Mouse (Mus musculus): ENCODE data around the gene Tmem177.

Tmem177 gene

DNA sequence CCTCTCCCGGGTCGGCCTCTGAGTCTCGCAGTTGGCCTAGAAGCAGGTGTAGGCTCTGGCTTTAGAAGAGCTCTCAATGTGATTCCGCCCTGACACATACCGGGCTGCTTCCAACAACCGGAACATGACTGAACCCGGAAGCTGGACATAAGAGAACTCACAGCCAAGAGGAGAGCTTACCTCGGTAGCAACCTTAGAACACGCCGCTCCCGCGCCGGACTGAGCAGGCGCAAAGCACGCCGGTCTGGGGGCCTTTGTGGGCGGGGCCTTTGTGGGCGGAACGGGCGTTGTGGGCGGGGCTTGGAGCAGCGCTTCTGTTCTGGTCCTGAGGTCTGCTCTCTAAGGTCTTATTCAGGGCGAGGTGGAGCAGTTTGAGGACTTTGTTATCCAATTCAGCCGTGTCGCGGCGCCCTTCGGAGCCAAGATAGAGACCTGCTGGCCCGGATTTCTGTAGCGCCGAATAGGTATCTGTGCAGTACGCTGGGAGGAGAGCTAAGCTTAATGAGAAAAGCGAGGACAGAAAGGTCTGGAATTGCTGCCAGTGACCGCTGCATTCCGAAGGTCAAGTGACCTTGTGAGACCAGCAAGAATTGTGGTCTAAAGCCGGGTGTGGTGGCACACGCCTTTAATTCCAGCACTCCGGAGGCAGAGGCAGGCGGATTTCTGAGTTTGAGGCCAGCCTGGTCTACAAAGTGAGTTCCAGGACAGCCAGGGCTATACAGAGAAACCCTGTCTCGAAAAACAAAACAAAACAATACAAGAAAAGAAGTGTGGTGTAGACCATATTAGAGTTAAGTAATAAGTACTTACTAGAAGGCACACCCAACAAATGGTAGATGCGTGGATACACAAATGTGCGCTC lies at the start of gene Tmem177:
Gene Tmem177 (minus strand): TSS at position 256 of the 862 bp plus-strand sequence.
- DNase-seq (ENCODE audit: low spot score), result peak; percentile 87

DNA sequence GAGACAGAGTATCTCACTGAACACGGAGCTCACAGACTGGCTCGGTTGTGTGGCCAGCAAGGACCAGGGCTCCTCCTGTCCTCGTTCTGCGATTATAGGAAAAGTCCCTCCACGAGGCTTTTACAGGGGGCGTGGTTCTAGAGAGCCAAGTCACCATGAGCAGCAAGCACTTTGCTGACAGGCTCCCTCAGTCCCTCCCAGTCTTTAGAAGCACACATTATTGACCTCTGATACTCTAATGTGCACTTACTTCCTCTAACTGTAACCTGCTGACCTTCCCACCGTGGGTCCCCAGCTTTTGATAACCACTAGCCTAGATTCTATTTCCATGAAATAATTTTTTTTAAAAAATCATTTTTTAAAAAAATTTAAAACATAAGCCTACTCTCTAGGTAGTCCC lies 46.9 kb upstream of the Tmem177 start:
- DNase-seq (ENCODE audit: low spot score), result no peak

DNA sequence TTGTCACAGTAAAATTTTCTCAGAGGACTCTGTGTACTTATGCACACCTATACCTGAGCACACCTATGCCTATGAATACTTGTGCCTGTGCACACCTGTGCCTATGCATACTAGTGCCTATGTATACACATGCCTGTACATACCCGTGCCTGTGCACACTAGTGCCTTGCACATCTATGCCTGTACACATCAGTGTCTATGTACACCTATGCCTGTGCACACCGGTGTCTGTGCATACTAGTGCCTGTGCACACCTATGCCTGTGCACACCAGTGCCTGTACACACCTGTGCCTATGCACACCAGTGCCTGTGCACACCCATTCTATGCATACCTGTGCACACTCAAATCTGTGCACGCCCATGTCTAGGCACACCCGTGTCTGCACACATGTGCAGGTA lies 46.5 kb upstream of the Tmem177 start:
- no peak for DNase-seq (ENCODE audit: low spot score)

DNA sequence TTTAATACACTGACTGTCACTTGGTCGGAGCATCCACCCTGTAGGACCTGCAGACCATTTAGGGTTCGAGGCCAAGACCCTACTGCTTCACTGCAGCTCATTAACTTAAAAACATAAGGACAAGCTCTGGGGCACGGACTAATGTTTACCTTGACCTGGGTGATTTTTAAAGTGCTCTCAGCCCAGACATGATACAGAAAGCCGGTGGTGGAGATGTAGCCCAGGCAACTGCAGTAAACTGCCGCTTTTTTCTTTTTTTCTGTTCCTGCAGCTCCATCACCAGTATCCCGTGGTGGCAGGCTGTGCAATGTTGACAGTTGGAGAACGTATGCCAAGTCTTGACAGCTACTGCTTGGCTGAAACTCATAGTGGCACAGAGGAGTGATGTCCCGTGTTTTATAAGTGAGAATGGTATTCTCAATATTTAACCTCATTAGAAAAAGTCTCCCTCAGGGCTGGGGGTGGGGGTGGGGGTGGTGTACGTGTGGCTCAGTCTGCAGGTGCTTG lies 44.8 kb upstream of the Tmem177 start:
- DNase-seq (ENCODE audit: low spot score), result peak; percentile 40

DNA sequence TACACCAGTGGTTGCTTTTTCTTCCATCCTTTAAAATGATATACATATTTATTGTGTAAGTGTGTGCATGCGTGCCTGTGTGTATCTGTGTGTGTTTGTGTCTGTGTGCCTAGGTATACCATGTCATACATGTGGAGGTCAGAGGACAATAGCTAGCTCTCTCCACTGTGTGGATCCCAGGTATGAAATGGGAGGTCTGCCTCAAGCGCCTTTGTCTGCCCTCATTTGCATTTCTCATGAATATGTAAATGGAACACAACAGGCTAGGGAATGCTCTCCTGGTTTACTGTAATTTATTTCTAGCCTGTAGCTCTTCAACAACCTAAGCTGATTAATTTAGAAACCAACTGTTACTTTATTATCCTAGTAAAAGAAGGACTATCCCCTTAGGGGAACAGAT lies 41.7 kb upstream of the Tmem177 start:
- DNase-seq (ENCODE audit: low spot score), result no peak

DNA sequence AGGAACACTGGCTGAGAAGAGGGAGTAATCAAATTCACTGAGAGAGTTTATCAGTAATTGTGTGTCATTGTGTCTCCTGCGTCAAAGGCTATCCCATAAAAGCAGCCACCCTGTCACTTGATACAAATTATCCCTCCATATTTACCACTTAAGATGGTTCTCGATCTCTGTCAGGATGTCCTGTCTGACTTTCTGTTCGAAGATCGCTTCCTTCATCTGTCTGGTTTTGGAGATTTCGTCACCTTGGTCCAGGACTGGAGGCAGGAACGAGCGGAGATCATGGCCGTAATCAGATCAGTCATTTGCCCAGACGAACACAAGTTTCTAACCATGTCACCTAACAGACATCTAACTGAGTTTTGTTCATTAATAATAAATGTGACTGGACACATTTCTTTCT lies 40.4 kb upstream of the Tmem177 start:
- no peak for DNase-seq (ENCODE audit: low spot score)

DNA sequence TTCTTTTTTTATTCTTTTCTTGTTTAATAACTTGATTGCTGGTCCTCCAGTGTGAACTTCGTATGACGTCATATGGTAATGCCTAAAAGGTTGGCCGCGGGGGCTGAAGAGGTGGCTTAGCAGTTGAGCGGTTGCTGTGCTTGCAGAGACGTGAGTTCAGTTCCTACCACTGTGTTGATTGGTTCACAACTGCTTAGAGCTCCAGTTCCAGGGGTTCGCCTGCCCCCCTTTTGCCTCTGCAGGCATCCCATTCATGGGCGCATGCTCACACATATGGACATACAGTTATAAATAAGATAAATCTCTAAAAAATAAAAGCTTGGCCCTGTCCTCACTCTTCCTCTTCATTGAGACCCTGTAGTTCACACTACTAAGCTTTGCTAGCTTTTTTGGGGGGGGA lies 37.1 kb upstream of the Tmem177 start:
- DNase-seq (ENCODE audit: low spot score), result no peak

DNA sequence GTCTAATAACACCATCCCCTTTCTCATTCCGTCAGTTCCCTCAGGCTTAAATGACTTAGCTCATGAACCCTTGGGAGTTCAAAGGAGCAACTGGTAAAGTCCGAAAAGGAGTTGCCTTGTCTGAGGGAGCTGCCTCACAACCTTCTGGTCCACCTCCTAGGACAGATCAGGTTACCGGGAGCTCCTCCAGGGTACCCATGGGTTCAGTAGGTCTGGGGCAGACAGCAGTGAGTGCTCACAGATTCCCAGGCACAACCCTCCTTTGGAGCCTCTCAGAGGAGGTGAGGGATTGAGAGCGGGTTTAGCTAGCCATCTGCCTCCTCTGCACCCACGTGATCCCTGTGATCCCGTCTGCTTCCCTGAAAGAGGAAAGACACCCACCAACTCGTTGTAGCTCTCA lies 23.9 kb upstream of the Tmem177 start:
- no peak for DNase-seq (ENCODE audit: low spot score)

DNA sequence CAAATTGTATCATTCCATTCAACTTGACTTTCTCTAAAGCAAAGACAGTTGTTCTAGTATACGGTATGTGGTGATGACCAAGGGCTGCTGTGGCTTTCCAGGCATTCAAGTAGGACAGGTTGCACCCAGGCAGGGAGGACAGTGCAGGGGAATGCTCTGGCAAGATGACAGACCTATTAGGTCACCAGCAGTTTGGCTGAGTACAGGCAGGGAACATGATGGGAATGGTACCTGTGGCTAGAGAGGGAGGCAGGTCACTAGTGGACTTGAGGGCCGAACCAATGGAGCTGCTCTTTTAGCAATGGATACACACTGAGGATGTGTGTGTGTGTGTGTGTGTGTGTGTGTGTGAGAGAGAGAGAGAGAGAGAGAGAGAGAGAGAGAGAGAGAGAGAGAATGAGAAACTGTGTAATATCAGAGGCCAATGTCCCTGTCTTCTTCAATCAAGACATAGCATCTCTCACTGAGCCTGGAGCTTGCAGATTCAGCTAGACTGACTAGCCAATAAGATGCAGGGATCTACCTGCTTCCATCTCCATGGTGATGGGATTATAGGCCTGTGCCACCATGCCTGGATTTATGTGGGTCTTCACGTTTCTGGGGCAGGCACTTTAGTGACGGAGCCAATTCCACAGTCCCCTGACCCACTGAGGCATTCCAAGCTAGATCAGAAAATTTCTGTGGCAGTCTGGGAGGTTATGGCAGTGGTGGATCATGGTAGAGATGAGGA lies 18.6 kb upstream of the Tmem177 start:
- DNase-seq (ENCODE audit: low spot score), result no peak

DNA sequence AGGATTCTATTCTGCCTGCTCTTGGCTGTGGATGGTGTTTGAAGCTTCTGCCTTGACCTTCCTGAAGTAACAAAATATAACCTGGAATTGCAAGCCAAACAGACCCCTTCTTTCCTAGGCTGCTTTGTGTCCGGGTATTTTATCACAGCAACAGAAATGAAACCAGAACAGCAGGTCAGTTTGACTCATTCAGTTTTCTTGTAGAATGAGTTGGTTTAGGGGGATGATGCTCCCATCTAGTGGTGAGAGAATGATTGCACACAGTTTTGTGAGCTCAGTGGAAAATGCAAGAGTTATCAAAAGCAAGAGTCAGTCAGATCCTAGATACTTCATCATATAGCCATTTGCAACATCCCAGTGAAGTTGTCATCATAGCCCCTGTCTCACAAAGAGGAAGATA lies 16.7 kb upstream of the Tmem177 start:
- DNase-seq (ENCODE audit: low spot score), result peak; percentile 83

DNA sequence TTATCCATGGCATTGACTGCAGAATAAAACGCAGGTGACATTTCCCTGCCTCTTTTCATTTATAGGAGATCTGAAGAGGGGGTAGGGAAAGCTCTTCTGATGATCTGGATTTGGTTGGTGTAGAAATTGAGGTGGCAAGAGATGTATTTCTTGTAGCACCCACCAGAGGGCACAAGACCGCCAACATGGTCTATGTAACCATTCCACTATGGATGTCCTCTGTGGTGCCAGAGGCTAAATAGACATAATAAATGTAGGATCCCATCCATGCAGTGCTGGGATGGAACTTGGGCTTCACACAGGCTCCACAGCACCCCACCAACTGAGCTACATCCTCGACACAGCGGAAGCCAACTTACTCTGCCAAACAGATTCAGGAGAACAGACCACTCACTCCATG lies 6.3 kb upstream of the Tmem177 start:
- DNase-seq (ENCODE audit: low spot score), result peak; percentile 51

DNA sequence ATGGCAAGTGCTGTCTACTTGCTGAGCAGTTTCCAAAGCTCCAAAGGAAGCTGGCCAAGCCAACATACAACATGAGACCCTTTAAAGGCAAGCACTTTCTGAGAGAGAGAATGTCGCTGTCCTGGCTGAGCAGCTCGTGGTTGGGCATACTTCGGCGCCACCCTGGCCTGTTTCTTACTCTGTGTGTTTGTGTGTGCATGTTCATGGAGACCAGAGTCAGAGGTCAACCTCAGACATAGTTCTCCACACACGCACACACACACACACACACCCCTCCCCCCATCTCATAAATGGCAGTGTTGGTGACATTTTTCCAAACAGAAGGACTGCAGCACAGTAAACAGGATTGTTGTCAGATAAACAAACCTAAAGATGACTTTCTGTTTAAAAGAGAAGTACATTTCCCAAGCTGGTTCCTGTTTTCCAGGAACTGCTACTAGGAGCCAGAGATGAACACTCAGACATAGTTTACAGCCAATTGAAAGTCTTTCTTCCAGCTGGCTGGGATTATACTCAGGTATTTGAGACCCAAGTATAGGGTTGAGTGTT lies 3.9 kb upstream of the Tmem177 start:
- DNase-seq (ENCODE audit: low spot score), result no peak

DNA sequence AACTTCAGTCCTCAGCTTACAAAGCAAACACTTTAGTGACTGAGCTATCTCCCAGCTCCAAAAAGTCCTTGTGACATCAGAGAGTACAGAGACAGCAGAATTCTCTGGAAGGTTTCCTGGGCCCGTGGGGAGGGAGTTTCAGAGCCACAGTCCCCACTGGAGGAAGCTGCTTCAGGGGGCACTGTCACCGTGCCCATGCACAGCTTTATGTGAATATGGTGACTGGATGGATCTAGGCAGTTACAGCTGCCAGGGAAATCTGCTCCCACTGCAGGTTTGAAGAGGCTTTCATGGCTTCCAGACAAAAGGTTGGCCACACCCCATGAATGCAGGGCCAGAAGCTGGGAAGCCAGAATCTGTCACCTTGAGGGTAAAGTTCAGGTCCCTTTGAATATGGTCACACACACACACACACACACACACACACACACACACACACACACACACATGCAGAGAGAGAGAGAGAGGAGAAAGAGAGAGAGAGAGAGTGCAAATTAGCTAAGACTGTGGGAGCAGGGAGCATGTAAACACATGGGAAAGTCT lies 5.7 kb downstream of the Tmem177 start:
- DNase-seq (ENCODE audit: low spot score), result peak; percentile 46

DNA sequence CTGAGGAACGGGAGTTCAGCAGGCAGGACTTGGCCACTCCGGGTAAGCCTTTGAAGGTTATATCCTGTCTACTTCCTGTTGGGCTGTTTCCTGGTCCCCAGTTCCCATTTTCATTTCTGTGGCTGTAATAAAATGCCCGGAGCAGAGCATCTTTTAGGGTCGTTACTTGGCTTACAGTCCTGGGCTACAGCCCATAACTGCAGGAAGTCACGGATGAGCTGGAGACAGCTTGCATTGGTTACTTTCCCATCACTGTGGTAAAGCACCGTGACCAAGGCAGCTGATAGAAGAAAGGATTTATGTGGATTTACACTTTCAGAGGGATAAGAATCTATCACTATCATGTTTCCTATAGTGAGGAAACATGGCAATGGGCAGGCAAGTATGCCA lies 9.8 kb downstream of the Tmem177 start:
- DNase-seq (ENCODE audit: low spot score), result no peak

DNA sequence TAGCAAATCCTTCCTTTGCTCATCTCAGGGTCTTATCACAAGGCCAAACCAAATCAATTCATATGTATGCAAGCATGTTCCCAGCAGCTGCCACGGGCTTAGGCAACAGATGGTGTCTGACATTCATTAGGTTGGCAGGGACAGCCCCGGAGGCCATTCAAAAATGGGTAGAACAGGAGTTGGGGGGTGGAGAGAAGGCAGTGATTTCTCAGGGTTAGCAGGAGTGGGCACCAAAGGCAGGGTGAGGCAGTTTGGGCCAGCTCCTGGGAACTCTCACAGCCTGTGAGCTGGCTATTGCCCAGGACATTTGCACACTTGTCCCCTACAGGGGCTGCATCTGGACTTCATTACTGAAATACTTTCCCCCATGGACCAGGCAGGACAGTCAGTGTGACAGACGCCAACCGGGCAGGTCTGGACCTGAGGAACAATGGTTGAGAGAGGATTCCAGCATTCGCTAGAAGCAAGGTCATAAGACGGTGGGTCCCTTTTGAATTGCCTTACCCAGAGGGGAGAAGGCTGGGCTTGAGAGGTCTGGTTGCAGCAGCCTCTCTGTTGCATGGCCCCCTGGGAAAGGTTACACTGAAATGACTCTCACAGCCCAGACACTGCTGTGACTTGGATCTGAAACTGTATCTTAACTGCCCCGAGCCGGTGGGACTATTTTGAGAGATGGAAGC lies 10.3 kb downstream of the Tmem177 start:
- DNase-seq (ENCODE audit: low spot score), result peak; percentile 29

DNA sequence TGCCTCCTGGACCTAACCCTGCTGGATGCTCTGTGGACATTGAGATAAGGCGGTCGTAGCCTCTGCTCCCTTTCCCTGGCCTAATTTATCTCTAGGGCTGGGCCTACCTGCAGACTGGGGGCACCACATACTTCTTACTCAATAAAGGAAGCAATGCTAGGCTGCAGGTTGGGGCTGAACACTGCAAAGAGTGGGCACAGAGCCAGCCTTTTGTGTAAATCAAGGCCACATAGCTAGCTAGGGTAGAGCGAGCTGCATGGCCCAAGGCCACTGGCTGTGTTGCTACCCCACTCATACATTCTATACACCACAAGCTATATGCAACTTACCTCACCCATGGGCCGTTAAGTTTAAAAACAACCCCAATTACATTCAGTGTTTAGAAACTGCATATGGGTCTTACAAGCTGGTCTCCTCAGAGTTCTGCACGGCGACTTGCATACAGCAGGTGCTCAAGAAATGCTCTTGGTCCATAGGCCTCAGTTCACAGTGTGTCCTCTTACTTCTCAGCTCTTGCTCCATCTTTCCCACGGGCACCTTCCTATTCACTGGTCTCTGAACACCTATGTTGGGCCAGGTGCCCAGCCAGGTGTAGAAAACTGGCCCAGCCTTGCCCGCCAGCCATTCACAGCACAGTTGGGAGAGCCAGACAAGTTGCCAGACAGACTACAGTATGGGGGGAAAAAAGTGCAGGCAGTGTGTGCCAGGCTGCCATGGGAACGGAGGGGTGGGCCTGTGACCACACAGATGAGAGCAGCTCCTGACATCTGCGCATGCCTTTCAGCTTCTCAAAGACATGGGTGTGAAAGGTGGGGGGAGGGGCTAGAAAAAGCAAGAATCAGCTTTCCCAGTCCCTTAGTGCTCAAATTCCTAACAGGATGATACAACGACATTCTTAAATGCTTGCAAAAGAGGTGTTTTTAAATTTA lies 13.5 kb downstream of the Tmem177 start:
- no peak for DNase-seq (ENCODE audit: low spot score)

DNA sequence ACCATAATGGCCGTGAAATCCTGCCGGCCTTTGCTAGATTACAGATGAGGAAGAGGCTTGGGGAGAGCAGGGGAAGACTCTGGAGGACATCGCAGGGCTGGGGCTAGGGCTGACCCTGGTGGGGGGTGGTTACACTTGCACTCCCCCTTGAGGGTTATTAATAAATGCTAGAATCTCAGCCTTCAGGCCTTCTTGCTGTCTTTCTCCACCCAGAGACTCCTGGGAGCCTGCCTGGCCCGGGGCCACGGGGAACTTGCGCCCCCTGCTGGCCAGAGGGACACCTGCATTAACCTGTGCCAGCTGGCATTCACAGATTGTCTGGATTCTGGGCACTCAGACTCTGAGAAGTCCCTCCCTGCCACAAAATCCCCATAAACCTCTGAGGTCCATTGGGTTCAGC lies 18.1 kb downstream of the Tmem177 start:
- DNase-seq (ENCODE audit: low spot score), result peak; percentile 75

DNA sequence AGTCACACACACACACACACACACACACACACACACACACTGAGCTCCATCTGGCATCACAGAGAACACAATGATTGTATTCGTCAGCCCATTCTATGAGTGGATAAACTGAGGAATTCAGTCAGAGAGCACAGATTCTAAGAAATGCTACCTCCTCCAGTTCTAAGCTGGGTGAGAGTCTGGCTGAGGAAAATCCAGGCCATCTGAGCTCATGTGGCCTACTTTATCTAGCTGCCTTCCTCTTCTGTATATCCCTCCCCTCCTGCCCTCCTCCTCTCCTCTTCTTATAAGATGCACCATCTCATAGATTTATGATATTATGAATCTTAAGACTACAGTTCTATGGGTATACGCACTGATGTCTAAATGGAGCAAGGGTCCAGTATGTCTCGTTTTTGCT lies 19.4 kb downstream of the Tmem177 start:
- DNase-seq (ENCODE audit: low spot score), result no peak

DNA sequence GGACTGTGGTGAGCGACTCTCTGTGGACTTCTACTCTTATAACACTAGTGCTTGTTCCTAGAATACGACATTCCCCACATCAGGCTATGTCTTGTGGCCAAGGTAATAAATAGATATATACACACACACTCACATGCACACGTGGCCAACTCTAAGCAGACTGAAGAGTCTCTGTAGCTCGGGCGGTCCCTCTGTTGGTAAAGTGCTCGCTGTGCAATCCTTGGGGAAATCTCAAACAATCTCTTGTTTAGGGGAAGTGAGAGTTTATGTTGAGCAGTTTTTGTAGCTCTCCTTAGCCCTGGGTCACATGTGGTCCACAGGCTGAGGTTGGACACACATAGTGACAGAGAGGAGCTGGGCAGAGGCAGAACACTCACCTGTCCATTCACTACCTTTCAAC lies 20.1 kb downstream of the Tmem177 start:
- DNase-seq (ENCODE audit: low spot score), result no peak

DNA sequence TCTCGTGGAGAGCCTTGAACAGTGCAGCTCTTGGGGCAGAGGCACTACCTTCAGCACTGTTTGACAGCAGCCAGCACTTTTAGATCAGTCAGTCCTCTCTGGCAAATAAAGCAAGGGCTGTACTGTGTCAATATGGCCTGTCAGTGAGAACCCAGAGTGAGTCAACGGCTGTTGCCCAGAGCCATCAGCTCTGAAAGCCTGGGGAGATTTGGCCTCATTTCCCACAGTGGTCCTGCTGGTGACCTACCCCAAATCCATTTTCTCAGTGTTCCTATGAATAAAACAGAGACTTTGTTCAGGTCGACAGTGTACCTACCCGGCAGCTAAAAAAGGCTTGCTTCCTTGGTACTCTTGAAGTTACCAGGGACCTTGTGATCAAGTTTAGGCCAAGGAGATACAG lies 21.1 kb downstream of the Tmem177 start:
- no peak for DNase-seq (ENCODE audit: low spot score)

DNA sequence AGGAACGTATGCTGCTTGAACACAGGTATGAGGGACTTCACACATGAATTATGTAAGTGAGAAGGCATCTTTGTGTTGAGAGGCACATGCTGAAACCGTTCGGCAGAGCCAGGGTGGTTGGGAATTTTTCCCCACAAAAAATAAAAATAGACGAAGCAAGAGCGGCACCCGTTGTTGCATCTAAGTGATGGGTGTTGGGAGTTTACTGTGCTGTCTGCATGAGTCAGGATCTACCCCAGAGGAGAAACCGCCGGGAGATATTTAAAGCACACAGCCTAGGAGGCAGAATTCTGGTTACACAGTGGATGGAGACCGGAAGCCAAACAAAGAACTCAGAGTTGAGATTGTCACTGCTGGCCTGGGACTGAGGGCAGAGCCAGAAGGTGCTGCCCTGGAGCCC lies 21.9 kb downstream of the Tmem177 start:
- no peak for DNase-seq (ENCODE audit: low spot score)
